Mouse (Mus musculus) megakaryocyte-erythroid progenitor cell, adult 5-6 weeks (primary cell): ENCODE data around the gene Ints12. TPM values are rescaled to one million over a fixed set of nuclear protein-coding genes. Genes with fewer than 3 reads are reported as not detected.

ENCODE experiments used
- ATAC-seq: replicated peaks from 2 replicates; pipeline ENCODE4 v1.8.0; 2016; ENCODE audit warnings: mild to moderate bottlenecking, inconsistent platforms; ENCODE audit not compliant: severe bottlenecking, poor library complexity, low FRiP score, low TSS enrichment
- total RNA-seq, 2 experiments: library from RNA; stranded (forward) in 1 of 2; stranded (reverse) in 1 of 2; fragments of 200-1000, 215-1000 nt in 1 of 2; fragments of >200 nt in 1 of 2; fragmentation: Nextera tagmentation in 1 of 2; gene quantifications; 2 replicates each; pipeline ENCODE4 v1.2.3; 2014 to 2017

The Ints12 gene
- total RNA-seq, 2 experiments from 2014 or later = 18.0 to 22.1 TPM

DNA sequence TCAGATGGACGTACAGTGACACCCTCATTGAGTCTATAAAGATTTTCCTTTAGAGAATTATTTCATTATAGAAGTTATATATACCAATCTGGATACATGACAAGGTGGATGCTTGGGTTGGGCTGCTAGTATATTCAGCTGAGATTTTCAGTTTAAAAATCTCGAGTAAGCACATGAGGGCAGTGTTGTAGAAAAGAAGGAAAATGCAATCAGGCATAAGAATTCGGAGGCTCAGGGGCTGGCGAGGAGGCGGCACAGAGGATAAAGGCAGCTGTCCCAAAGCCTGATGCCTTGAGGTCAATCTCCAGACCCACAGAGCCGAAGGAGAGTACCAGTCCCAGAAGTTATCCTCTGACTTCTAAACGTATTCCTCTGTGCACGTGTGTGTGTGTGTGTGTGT, 41.0 kb downstream of the Ints12 start:
- ATAC-seq = no peak

DNA sequence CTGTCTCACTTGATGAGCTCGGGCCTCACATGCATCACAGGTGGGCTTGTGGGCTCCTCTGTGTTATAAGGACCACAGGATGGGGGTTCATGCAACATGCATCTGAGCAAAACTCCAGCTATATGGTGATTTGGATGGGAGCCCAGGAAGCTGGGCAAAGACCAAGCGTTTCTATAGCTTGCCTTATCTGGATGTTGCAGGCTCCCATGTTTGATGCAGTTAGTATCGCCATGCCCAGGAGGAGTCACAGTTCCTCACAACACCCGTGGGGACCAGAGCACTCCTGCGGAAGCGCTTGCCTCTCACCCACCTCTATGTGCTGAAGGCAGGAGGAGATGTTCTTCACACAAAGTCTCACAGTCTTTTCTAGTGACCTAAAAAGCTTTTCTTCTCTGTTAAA, 50.2 kb downstream of the Ints12 start:
- ATAC-seq = peak; percentile 96

DNA sequence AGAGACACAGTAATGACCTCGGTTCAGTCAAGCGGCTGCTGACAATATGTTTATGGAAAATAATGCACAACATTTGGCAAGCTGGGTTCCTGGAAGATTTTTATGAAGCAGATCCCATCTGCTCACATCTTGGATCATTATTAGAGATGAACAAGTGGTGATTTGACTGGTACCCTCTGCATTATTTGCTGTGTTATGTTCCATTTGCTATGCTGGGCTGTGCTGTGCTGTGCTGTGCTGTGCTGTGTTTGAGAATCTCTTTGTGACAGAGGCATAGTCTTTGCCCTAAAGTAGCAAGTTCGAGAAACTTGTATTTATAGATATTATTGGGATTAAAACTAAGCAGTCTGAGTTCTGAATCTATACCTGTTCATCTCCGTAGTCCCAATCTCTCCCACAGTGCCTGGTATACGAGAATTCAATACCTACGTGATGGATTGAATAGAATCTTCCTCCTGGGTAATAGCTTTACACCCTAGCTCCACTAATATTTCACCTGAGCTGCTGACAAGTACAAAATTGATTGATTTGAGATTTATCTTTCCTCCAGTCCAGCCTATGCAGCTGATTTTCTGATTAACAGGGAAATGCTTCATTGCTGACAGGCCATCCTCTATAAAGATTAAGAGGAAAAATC, 53.0 kb downstream of the Ints12 start:
- ATAC-seq = no peak

DNA sequence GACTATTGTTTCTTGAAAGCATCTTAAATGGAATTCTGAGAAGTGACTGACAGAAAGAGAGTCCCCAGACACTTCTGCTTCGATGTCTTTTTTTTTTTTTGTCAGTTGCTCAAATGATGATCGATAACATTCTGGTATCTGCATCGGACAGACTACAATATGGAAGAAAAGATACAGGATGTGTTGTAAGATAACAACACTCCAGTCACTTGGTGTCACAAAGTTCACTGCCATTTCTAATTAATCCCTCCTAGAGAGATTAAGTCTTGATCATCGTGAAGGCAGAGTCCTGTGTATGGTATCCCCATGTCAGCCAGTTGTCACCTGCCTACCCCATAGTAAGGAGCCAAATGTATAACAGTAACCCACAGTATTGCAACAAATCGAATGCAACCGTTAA, 60.0 kb downstream of the Ints12 start:
- no peak for ATAC-seq

DNA sequence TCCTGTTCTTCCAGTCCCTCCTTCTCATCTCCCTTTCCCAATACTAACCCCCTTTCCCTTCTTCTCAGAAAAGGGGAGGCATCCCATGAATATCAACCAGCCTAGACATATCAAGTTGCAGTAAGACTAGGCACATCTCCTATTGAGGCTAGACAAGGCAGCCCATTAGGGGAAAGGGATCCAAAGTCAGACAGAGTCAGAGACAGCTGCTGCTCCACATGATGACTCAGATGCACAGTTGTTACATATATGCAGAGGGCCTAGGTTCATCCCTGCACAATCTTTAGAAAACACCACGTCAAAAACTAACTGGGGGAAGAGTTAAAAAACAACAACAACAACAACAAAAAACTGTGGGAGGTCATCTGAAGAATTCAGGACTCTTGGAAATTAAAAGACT, 61.2 kb downstream of the Ints12 start:
- no peak for ATAC-seq

DNA sequence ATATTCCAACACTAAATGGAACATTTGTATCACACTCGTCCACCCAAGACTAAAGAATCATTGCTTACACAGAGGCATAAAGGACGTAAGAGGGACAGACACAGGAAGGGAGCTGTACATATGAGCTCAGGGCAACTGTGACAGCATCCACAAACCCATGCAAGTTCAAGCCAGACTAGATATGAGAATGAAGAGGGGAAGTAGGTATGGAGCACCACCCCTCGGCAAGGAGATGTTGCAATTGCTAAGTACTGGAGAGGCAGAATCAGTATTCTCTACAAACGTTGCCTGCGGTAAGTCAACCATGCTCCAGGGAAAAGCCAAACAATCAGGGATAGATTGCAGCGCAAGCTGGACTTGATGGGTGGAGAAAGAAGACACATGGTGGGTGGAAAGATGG, 62.0 kb downstream of the Ints12 start:
- ATAC-seq = no peak

DNA sequence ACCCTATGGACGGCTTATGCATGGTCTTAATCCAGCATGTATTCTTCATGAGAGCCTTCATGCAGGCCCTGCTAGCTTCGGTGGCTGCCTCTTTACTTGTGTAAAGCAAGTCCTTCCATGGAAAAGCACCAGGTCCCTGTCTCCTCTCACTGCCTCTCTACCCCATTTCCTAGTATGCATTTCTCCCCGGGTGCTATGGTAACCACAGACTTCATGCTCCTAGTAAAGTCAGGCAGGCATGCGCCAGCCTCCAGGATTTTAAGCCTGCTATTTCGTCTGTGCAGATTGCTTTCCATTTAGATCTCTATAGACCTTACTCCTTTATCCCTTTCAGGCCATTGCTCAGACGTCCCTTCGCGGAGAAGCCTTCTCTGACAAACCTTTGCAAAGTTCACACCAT, 63.0 kb downstream of the Ints12 start:
- no peak for ATAC-seq

DNA sequence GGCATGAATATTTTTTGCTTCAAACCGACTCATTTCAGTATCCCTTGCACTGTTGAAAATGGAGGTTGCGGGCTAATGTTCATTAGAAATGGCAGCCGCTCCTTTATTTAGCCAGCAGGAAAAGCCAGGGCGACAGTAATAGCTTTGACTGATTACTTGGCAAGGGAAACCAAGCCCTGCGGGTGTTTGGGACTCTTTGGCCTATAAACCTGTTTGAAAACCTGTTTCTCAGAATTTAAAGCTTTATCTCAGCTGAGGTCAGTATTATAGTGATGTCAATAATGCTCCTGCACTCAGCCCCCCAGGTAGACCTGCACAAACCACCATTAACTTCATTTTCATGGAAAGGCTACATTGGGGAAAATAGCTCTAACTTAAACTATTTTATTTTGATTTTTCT, 66.6 kb downstream of the Ints12 start:
- no peak for ATAC-seq

Other genes with a start within 250 kb of the Ints12 start
- not detected in 2 replicates for gene Npnt, start 141.5 kb upstream of the Ints12 start, total RNA-seq (2014; fragmentation: Nextera tagmentation)
- not detected in 2 replicates for gene Npnt, start 141.5 kb upstream of the Ints12 start, total RNA-seq (2017)
- 24.8 and 38.4 TPM in 2 replicates for gene Gstcd, start 193 bp downstream of the Ints12 start, total RNA-seq (2014; fragmentation: Nextera tagmentation)
- gene Gstcd, start 193 bp downstream of the Ints12 start, total RNA-seq (2017) = 24.9 and 26.4 TPM in 2 replicates
- gene Arhgef38, start 143.1 kb downstream of the Ints12 start, total RNA-seq (2014; fragmentation: Nextera tagmentation) = not detected in 2 replicates
- gene Arhgef38, start 143.1 kb downstream of the Ints12 start, total RNA-seq (2017) = not detected in 2 replicates
- gene Ppa2, start 218.3 kb downstream of the Ints12 start, total RNA-seq (2014; fragmentation: Nextera tagmentation) = 62.3 and 99.2 TPM in 2 replicates
- 109 and 119 TPM in 2 replicates for gene Ppa2, start 218.3 kb downstream of the Ints12 start, total RNA-seq (2017)